Mouse (Mus musculus): ENCODE results near the gene Sik2. TPM values are rescaled to one million over a fixed set of nuclear protein-coding genes. Genes with fewer than 3 reads are reported as not detected.

Gene Sik2
- total and polyA plus RNA-seq, 2 experiments, result 6.3 to 8.7 TPM

GRCm38 (mm10) chr9:50848821-50849220 is 160.1 kb downstream of the Sik2 start:
- Histone ChIP-seq H3K79me2 (ENCODE audit: control insufficient read depth, insufficient read depth, low read length) (no peaks in the 10 kb centered on the region), H3K4me3 (ENCODE audit: insufficient read depth, low read depth, low read length) (no peak overlapping the region), H3K4me1 (ENCODE audit: control insufficient read depth, insufficient read depth, low read length) (peaks cover 23% of the 10 kb centered on the region), H3K36me3 (ENCODE audit: control insufficient read depth, insufficient read depth, low read length) (no peaks in the 10 kb centered on the region), H3K27me3 (ENCODE audit: control insufficient read depth, insufficient read depth, low read length) (no peaks in the 10 kb centered on the region), H3K27ac (replicated peaks; ENCODE audit: insufficient read depth, low read depth, low read length) (no peak overlapping the region; the same call in 1 of the 2 replicates), H3K9ac (ENCODE audit: low read depth, low read length) (no peak overlapping the region)
- TF ChIP-seq POLR2A (IDR thresholded peaks at IDR 0.05; ENCODE audit: extremely low read depth, insufficient read depth, low read length), result no peak
- no peak for TF ChIP-seq CTCF (IDR thresholded peaks at IDR 0.05; ENCODE audit: low read depth, low read length)
- DNase-seq (ENCODE audit: extremely low read depth, low read depth, low spot score), result peak; percentile 63
- WGBS, result 52% methylated on average over 5 of the region's 5 CpGs

DNA sequence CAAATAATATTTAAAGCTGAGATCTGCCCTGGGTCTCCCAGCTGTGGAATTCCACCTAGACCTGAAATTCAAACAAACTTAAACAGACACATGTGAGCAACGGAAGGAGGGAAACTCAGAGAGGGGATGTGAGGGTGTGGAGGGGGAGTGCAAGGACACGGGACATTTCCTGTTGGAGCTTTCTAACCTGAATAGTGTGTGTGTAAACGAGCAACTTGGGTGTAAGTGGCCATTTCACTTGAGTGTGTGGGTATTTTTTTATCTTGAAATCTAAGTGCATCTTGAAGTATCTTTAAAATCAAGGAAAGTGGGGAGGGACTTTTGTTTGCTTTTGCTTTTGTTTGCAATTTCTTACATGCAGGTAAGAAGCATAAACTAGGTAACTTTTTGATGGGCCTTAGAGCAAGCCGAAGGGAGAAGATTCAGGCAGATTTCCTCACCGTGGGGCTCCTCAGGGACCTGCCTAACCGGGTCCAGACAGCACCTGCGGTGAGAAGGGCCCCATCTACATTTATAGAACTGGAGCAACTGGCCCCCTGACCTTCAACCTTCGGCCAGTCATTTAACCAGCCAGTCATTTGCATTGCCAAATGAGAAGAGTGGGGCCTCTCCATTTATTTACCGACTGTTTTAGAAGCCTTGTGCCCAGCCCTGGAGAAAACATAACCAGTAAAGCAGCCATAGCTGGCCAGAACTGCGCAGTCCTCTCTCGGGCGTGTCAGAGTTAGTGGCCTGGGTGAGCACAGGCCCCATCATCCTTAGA is 161.1 kb downstream of the Sik2 start:
- no peak for TF ChIP-seq CTCF (IDR thresholded peaks at IDR 0.05; ENCODE audit: low read depth, low read length)
- no peak for TF ChIP-seq POLR2A (IDR thresholded peaks at IDR 0.05; ENCODE audit: extremely low read depth, insufficient read depth, low read length)
- WGBS, result 33% methylated on average over 12 of the region's 12 CpGs

GRCm38 (mm10) chr9:50847133-50847532 is 161.7 kb downstream of the Sik2 start:
- no peak overlapping the region for H3K27ac ChIP-seq (replicated peaks; ENCODE audit: insufficient read depth, low read depth, low read length)
- peaks cover 23% of the 10 kb centered on the region for H3K4me1 ChIP-seq (ENCODE audit: control insufficient read depth, insufficient read depth, low read length)
- DNase-seq (ENCODE audit: extremely low read depth, low read depth, low spot score), result no peak
- no peak for TF ChIP-seq POLR2A (IDR thresholded peaks at IDR 0.05; ENCODE audit: extremely low read depth, insufficient read depth, low read length)
- no peak for TF ChIP-seq CTCF (IDR thresholded peaks at IDR 0.05; ENCODE audit: low read depth, low read length)
- 88% methylated on average over 6 of the region's 6 CpGs for WGBS
- no peaks in the 10 kb centered on the region for H3K79me2 ChIP-seq (ENCODE audit: control insufficient read depth, insufficient read depth, low read length)
- H3K27me3 ChIP-seq (ENCODE audit: control insufficient read depth, insufficient read depth, low read length), result no peaks in the 10 kb centered on the region
- no peak overlapping the region for H3K9ac ChIP-seq (ENCODE audit: low read depth, low read length)
- no peak overlapping the region for H3K4me3 ChIP-seq (ENCODE audit: insufficient read depth, low read depth, low read length)
- no peaks in the 10 kb centered on the region for H3K36me3 ChIP-seq (ENCODE audit: control insufficient read depth, insufficient read depth, low read length)

More for the DNA sequence above, 161.1 kb downstream of the Sik2 start:
- H3K4me1 ChIP-seq (ENCODE audit: control insufficient read depth, insufficient read depth, low read length), result peaks cover 23% of the 10 kb centered on the region
- H3K27ac ChIP-seq (replicated peaks; ENCODE audit: insufficient read depth, low read depth, low read length), result peak overlapping the region; percentile 53
- no peaks in the 10 kb centered on the region for H3K27me3 ChIP-seq (ENCODE audit: control insufficient read depth, insufficient read depth, low read length)
- no peaks in the 10 kb centered on the region for H3K79me2 ChIP-seq (ENCODE audit: control insufficient read depth, insufficient read depth, low read length)
- H3K36me3 ChIP-seq (ENCODE audit: control insufficient read depth, insufficient read depth, low read length), result no peaks in the 10 kb centered on the region
- peak; percentile 74 for DNase-seq (ENCODE audit: extremely low read depth, low read depth, low spot score)
- no peak overlapping the region for H3K4me3 ChIP-seq (ENCODE audit: insufficient read depth, low read depth, low read length)
- peak overlapping the region; percentile 9; the same call in 1 of the 2 replicates for H3K9ac ChIP-seq (ENCODE audit: low read depth, low read length)

DNA sequence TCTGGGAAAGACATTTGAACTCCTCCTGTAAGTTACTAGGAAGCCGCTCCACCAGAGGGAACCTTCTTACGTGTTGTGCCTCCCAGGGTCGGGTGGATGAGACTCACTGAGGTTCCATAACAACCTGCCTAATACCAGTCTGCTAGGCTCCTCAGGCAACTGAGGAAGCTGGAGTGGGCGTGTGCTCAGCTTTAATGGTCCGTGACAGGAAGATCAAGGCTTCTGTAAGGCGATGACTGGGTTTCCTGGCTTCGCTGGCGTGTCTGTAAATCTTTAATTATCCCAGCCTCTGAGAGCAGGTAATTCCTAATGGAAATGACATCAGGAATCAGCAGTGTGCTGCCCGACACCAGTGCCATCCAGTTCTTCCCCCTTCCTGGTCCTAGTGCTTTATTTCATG is 163.3 kb downstream of the Sik2 start:
- TF ChIP-seq POLR2A (IDR thresholded peaks at IDR 0.05; ENCODE audit: extremely low read depth, insufficient read depth, low read length) (no peak), CTCF (IDR thresholded peaks at IDR 0.05; ENCODE audit: low read depth, low read length) (no peak)
- H3K27me3 ChIP-seq (ENCODE audit: control insufficient read depth, insufficient read depth, low read length), result no peaks in the 10 kb centered on the region
- peak; percentile 73 for DNase-seq (ENCODE audit: extremely low read depth, low read depth, low spot score)
- peak overlapping the region; percentile 70 for H3K27ac ChIP-seq (replicated peaks; ENCODE audit: insufficient read depth, low read depth, low read length)
- no peak overlapping the region for H3K4me3 ChIP-seq (ENCODE audit: insufficient read depth, low read depth, low read length)
- no peaks in the 10 kb centered on the region for H3K36me3 ChIP-seq (ENCODE audit: control insufficient read depth, insufficient read depth, low read length)
- no peak overlapping the region for H3K9ac ChIP-seq (ENCODE audit: low read depth, low read length)
- peaks cover 29% of the 10 kb centered on the region for H3K4me1 ChIP-seq (ENCODE audit: control insufficient read depth, insufficient read depth, low read length)
- WGBS, result 34% methylated on average over 9 of the region's 9 CpGs
- no peaks in the 10 kb centered on the region for H3K79me2 ChIP-seq (ENCODE audit: control insufficient read depth, insufficient read depth, low read length)

DNA sequence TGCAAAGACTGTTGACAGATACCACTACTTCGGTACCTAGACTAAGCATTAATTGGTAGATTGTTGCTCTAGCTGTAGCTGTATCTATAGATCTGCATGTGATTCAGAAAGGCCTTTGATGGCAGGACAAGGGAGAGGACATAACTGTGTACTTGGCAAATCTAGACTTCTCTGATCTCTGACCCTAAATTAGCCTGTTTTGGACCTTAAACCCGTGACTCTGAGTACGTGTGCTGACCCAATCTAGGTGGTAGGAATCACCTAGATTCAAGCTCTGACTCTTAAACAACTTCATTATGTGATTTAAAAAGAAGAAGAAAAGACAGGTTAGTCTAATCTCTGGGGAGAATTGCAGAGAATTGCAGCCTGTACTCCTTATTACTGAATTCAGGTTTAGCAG is 163.8 kb downstream of the Sik2 start, which contains the start of gene Ppp2r1b:
Gene Ppp2r1b (plus strand): TSS at position 221 of the 400 bp plus-strand sequence.
- Histone ChIP-seq H3K27ac (replicated peaks; ENCODE audit: insufficient read depth, low read depth, low read length) (peak within 1 kb of the TSS; percentile 70), H3K36me3 (ENCODE audit: control insufficient read depth, insufficient read depth, low read length) (no peaks in the 10 kb centered on the region), H3K4me3 (ENCODE audit: insufficient read depth, low read depth, low read length) (no peak within 1 kb of the TSS), H3K27me3 (ENCODE audit: control insufficient read depth, insufficient read depth, low read length) (no peaks in the 10 kb centered on the region), H3K4me1 (ENCODE audit: control insufficient read depth, insufficient read depth, low read length) (peaks cover 29% of the 10 kb centered on the region), H3K79me2 (ENCODE audit: control insufficient read depth, insufficient read depth, low read length) (no peaks in the 10 kb centered on the region), H3K9ac (ENCODE audit: low read depth, low read length) (no peak within 1 kb of the TSS)
- TF ChIP-seq CTCF (IDR thresholded peaks at IDR 0.05; ENCODE audit: low read depth, low read length) (no peak), POLR2A (IDR thresholded peaks at IDR 0.05; ENCODE audit: extremely low read depth, insufficient read depth, low read length) (no peak)
- peak; percentile 92 for DNase-seq (ENCODE audit: extremely low read depth, low read depth, low spot score)
- 32% methylated on average over 3 of the region's 3 CpGs for WGBS

Other genes starting within 250 kb of the Sik2 start
- 4.2 and 4.7 TPM in 2 replicates for gene Fdxacb1, start 240.8 kb downstream of the Sik2 start, total RNA-seq (2014; rRNA removed)
- gene Fdxacb1, start 240.8 kb downstream of the Sik2 start, polyA plus RNA-seq (2012; rRNA removed), result 2.5 and 2.6 TPM in 2 replicates
- gene Alg9, start 234.1 kb downstream of the Sik2 start, total RNA-seq (2014; rRNA removed), result 16.0 and 16.2 TPM in 2 replicates
- 14.7 and 16.3 TPM in 2 replicates for gene Alg9, start 234.1 kb downstream of the Sik2 start, polyA plus RNA-seq (2012; rRNA removed)
- 46.4 and 58.8 TPM in 2 replicates for gene 1110032A03Rik, start 233.6 kb downstream of the Sik2 start, total RNA-seq (2014; rRNA removed)
- 41.1 and 43.2 TPM in 2 replicates for gene 1110032A03Rik, start 233.6 kb downstream of the Sik2 start, polyA plus RNA-seq (2012; rRNA removed)
- 10.3 and 10.8 TPM in 2 replicates for gene Ppp2r1b, start 163.8 kb downstream of the Sik2 start, total RNA-seq (2014; rRNA removed)
- gene Ppp2r1b, start 163.8 kb downstream of the Sik2 start, polyA plus RNA-seq (2012; rRNA removed), result 5.2 and 6.5 TPM in 2 replicates
- not detected in 2 replicates for gene Btg4, start 51.8 kb upstream of the Sik2 start, total RNA-seq (2014; rRNA removed)
- gene Btg4, start 51.8 kb upstream of the Sik2 start, polyA plus RNA-seq (2012; rRNA removed), result not detected in 2 replicates
- 0.87 and 1.4 TPM in 2 replicates for gene Layn, start 68.0 kb upstream of the Sik2 start, total RNA-seq (2014; rRNA removed)
- gene Layn, start 68.0 kb upstream of the Sik2 start, polyA plus RNA-seq (2012; rRNA removed), result 0.25 and 0.55 TPM in 2 replicates
- not detected in 2 replicates for gene 4833427G06Rik, start 93.0 kb upstream of the Sik2 start, total RNA-seq (2014; rRNA removed)
- gene 4833427G06Rik, start 93.0 kb upstream of the Sik2 start, polyA plus RNA-seq (2012; rRNA removed), result not detected in 2 replicates
- under 0.01 TPM in 1 of 2 replicates, not detected in the other for gene Gm32742, start 156.4 kb upstream of the Sik2 start, total RNA-seq (2014; rRNA removed)
- not detected in 2 replicates for gene Gm32742, start 156.4 kb upstream of the Sik2 start, polyA plus RNA-seq (2012; rRNA removed)
- 0.37 and 1.0 TPM in 2 replicates for gene Pou2af1, start 204.6 kb upstream of the Sik2 start, total RNA-seq (2014; rRNA removed)
- 0.63 and 0.78 TPM in 2 replicates for gene Pou2af1, start 204.6 kb upstream of the Sik2 start, polyA plus RNA-seq (2012; rRNA removed)

Measured in liver, adult 2 months (tissue).